In genomic region chr4:124755526-124755925, GRCm38 (mm10) we compare ENCODE assay signal across 14 mouse cellular contexts. TPM values are rescaled to one million over a fixed set of nuclear protein-coding genes. Genes with fewer than 3 reads are reported as not detected.
A peak's percentile ranks its signal among the peaks of the same experiment; 100 is the strongest.
DNase-seq lines count a peak whose midpoint lies in the region; ATAC-seq lines count a peak whose summit lies in the region.
"Had no signal": no experiment of that assay in that cellular context is flagged by ENCODE, and none has a peak within 500 bp of the region (broad histone marks: within the 10 kb centered on the region; RNA-seq: fewer than 3 reads in every experiment).

No protein-coding gene starts in this region.

- peaks cover 36% of the 10 kb centered on the region for H3K4me1 ChIP-seq in kidney, embryonic 15.5 days
- peaks cover 85% of the 10 kb centered on the region for H3K4me1 ChIP-seq in liver, embryonic 12.5 days

- no peak overlapping the region for H3K4me3 ChIP-seq in kidney, embryonic 15.5 days (replicated peaks)
- H3K4me3 ChIP-seq in liver, embryonic 12.5 days = no peak overlapping the region
- H3K4me3 ChIP-seq: limb, embryonic 13.5 days had no signal

- no peak overlapping the region for H3K9ac ChIP-seq in kidney, embryonic 15.5 days
- peak overlapping the region; percentile 14; the same call in 1 of the 2 replicates for H3K9ac ChIP-seq in liver, embryonic 12.5 days
- H3K9ac ChIP-seq: forebrain, postnatal 0 days; limb, embryonic 13.5 days had no signal

- peak overlapping the region; percentile 43 for H3K27ac ChIP-seq in kidney, embryonic 15.5 days
- H3K27ac ChIP-seq in liver, embryonic 12.5 days = peak overlapping the region; percentile 48
- H3K27ac ChIP-seq: limb, embryonic 13.5 days had no signal

- no peak overlapping the region for H3K4me2 ChIP-seq in kidney, embryonic 15.5 days
- H3K4me2 ChIP-seq in liver, embryonic 12.5 days = peak overlapping the region; percentile 89
- H3K4me2 ChIP-seq: limb, embryonic 13.5 days had no signal

- 59% methylated on average over 7 of the region's 7 CpGs for WGBS in kidney, embryonic 15.5 days
- WGBS in liver, embryonic 12.5 days (ENCODE audit: insufficient replicate concordance) = 42% methylated on average over 7 of the region's 7 CpGs

- no peak for ATAC-seq in kidney, embryonic 15.5 days (replicated peaks; ENCODE audit: low FRiP score)
- ATAC-seq in liver, embryonic 12.5 days = no peak
- ATAC-seq: forebrain, postnatal 0 days; hindbrain, embryonic 16.5 days had no signal

- no peaks in the 10 kb centered on the region for H3K9me3 ChIP-seq in kidney, embryonic 15.5 days (replicated peaks)
- H3K9me3 ChIP-seq in liver, embryonic 12.5 days (replicated peaks) = no peaks in the 10 kb centered on the region
- H3K9me3 ChIP-seq: G1E; limb, embryonic 13.5 days had no signal

- no peaks in the 10 kb centered on the region for H3K27me3 ChIP-seq in kidney, embryonic 15.5 days
- no peaks in the 10 kb centered on the region for H3K27me3 ChIP-seq in liver, embryonic 12.5 days (replicated peaks)
- H3K27me3 ChIP-seq: limb, embryonic 13.5 days had no signal

- no peak for DNase-seq in kidney, adult 8-10 months
- DNase-seq in 416B (ENCODE audit: low read depth) = peak; percentile 42
- DNase-seq in CD4-positive, CD25-positive, alpha-beta regulatory T cell, adult 2 months (ENCODE audit: low read depth, low spot score) = peak; percentile 56
- DNase-seq in left cerebral cortex, adult 11 months (ENCODE audit: low spot score) = no peak
- no peak for DNase-seq in layer of hippocampus, postnatal 36 days
- DNase-seq: cerebellum, adult 11 months; forebrain, postnatal 0 days; heart, adult 18-20 months; retina, postnatal 1 day had no signal

- H3K36me3 ChIP-seq in kidney, embryonic 15.5 days = no peaks in the 10 kb centered on the region
- peaks cover 30% of the 10 kb centered on the region for H3K36me3 ChIP-seq in liver, embryonic 12.5 days

RNA-seq across cellular contexts. Expression of gene Inpp5b, which starts 13.9 kb away (rescaled TPM):
- polyA plus RNA-seq in kidney, embryonic 15.5 days (2015; fragmentation: Nextera tagmentation; extraction: Ambion mirVana) = 29.6 and 33.7 TPM in 2 replicates
- 49.7 and 50.3 TPM in 2 replicates for polyA plus RNA-seq in liver, embryonic 12.5 days (2016; fragmentation: Nextera tagmentation; extraction: Ambion mirVana)
- total RNA-seq in layer of hippocampus, postnatal 36 days (2021) = 10 to 100 TPM; 40.9 to 51.4 TPM

RNA-seq across cellular contexts. Expression of gene Sf3a3, which starts 41.0 kb away (rescaled TPM):
- 171 and 175 TPM in 2 replicates for polyA plus RNA-seq in kidney, embryonic 15.5 days (2015; fragmentation: Nextera tagmentation; extraction: Ambion mirVana)
- 116 and 121 TPM in 2 replicates for polyA plus RNA-seq in liver, embryonic 12.5 days (2016; fragmentation: Nextera tagmentation; extraction: Ambion mirVana)
- 10 to 100 TPM; 34.9 to 35.4 TPM for total RNA-seq in layer of hippocampus, postnatal 36 days (2021)

RNA-seq across cellular contexts. Expression of gene Mtf1, which starts 46.4 kb away (rescaled TPM):
- 14.2 and 15.5 TPM in 2 replicates for polyA plus RNA-seq in kidney, embryonic 15.5 days (2015; fragmentation: Nextera tagmentation; extraction: Ambion mirVana)
- polyA plus RNA-seq in liver, embryonic 12.5 days (2016; fragmentation: Nextera tagmentation; extraction: Ambion mirVana) = 16.3 and 16.6 TPM in 2 replicates
- total RNA-seq in layer of hippocampus, postnatal 36 days (2021) = 10 to 100 TPM; 25.1 to 29.6 TPM

RNA-seq across cellular contexts. Expression of gene Fhl3, which starts 55.0 kb away (rescaled TPM):
- polyA plus RNA-seq in kidney, embryonic 15.5 days (2015; fragmentation: Nextera tagmentation; extraction: Ambion mirVana) = 8.4 and 12.4 TPM in 2 replicates
- polyA plus RNA-seq in liver, embryonic 12.5 days (2016; fragmentation: Nextera tagmentation; extraction: Ambion mirVana) = 3.5 and 3.7 TPM in 2 replicates
- total RNA-seq in layer of hippocampus, postnatal 36 days (2021) = 1 to 10 TPM; 1.7 to 2.4 TPM

Comparison
In these comparisons a context has a peak if more than half of its experiments do, and no peak if none do; other contexts are left out.
1. DNase-seq: peak in 416B (single experiment) and CD4-positive, CD25-positive, alpha-beta regulatory T cell, adult 2 months (single experiment); none in kidney, adult 8-10 months (0 of 2), left cerebral cortex, adult 11 months (single experiment) and layer of hippocampus, postnatal 36 days (0 of 2).